Mouse (Mus musculus): ENCODE data around the gene Epm2a. TPM values are rescaled to one million over a fixed set of nuclear protein-coding genes. Genes with fewer than 3 reads are reported as not detected.
"Not testable (repeated sequence)": the region's sequence is repeated elsewhere in the genome, so short reads cannot be mapped to it uniquely, and the experiment has no call there.

Gene Epm2a
- polyA plus RNA-seq, 1 experiment from 2014 or later, result 1.1 TPM

- H3K4me3 ChIP-seq (replicated peaks), result no peak overlapping the region
- H3K36me3 ChIP-seq, result no peaks in the 10 kb centered on the region
- H3K9ac ChIP-seq, result no peak overlapping the region
- H3K4me2 ChIP-seq, result no peak overlapping the region
- WGBS, result 78% methylated on average over 18 of the region's 18 CpGs
- ATAC-seq (ENCODE audit: insufficient read depth, low FRiP score, low read depth), result no peak
- H3K9me3 ChIP-seq, result no peaks in the 10 kb centered on the region
- H3K27ac ChIP-seq, result no peak overlapping the region
- H3K27me3 ChIP-seq (replicated peaks), result no peaks in the 10 kb centered on the region
- H3K4me1 ChIP-seq, result no peaks in the 10 kb centered on the region
These were observed 1.6 kb downstream of the Epm2a start for GRCm38 (mm10) chr10:11344536-11345468.

DNA sequence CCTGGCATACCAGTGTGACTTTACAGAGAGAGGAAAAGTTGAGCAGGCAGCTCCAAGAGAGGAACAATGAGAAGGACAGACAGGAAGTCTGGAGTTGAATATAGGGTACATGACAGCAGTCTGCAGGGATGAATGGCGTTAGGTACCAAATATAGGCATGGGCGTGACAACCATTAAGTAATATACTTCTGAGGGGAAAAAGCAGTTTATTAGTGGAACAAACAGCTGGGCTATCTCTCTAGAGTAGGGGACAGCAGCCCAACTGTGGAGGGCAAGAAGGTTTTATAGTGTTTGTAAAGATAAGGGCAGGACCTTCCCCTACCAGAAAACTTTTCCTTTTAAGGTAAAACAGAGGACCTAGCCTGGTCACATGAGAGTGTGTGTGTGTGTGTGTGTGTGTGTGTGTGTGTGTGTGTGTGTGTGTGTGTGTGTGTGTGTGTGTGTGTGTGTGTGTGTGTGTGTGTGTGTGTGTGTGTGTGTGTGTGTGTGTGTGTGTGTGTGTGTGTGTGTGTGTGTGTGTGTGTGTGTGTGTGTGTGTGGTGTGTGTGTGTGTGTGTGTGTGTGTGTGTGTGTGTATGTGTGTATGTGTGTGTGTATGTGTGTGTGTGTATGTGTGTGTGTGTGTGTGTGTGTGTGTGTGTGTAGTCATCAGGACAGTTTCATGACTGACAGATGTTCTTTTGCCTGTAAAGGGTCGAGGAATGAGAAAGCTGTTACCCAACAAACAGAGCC lies 7.2 kb downstream of the Epm2a start:
- not testable (repeated sequence) for H3K36me3 ChIP-seq; H3K4me2 ChIP-seq; H3K4me3 ChIP-seq (replicated peaks); H3K27ac ChIP-seq; H3K9ac ChIP-seq; H3K27me3 ChIP-seq (replicated peaks); H3K4me1 ChIP-seq; H3K9me3 ChIP-seq; ATAC-seq (ENCODE audit: insufficient read depth, low FRiP score, low read depth)
- WGBS, result 58% methylated on average over 3 of the region's 3 CpGs

DNA sequence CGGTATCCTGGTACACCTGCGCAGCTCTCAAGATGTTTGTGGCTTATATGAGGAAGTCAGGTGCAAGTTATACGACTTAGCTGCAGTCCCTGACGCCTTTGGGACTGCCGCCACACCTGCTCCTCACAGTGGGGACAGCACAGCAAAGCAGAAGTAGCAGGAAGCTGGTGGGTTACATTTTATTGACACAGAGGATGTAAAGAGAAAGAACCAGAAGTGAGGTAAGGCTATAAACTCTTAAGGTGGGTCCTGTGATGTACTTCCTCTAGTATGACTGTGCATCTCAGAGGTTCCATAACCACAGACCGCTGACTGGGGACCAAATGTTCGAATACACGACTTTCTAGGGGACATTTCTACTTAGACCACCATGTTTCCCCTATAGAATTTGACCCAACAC lies 11.4 kb downstream of the Epm2a start:
- WGBS, result 85% methylated on average over 8 of the region's 8 CpGs
- Histone ChIP-seq H3K4me3 (replicated peaks) (no peak overlapping the region), H3K4me1 (no peaks in the 10 kb centered on the region), H3K4me2 (no peak overlapping the region), H3K9me3 (no peaks in the 10 kb centered on the region), H3K36me3 (no peaks in the 10 kb centered on the region), H3K9ac (no peak overlapping the region), H3K27ac (no peak overlapping the region), H3K27me3 (replicated peaks) (no peaks in the 10 kb centered on the region)
- no peak for ATAC-seq (ENCODE audit: insufficient read depth, low FRiP score, low read depth)

DNA sequence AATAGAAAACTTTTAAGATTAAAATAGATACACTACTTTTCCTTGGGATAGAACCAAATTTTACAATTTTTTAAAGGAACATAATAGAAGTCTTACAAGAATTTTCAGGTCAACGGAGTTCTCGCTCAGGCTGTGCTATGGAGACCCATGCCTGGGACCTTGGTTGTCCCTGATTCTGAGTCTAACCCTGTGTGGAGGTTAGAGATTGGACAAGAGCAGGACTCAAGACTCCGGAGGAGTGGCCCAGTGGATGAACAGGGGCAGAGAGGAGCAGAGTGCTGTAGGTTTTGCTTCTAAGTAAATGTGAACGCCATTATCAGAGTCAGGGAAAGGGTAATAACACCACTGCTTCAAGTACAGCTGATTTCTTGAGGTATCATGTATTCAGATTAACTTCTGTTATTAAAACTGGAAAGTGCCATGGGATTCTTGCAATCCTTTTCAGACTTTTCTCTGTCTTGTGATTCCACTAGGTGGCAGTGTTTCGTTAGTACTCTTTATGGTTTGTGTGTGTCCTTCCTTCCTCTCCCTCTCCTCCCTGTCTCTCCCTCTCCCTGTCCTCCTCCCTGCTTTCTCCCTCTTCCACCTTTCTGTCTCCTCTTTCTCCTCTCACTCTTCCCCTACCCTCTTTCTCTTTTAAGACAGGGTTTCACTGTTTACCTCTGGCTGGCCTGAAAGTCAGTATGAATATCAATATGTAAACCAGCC lies 18.9 kb downstream of the Epm2a start:
- no peaks in the 10 kb centered on the region for H3K4me1 ChIP-seq
- no peaks in the 10 kb centered on the region for H3K27me3 ChIP-seq (replicated peaks)
- no peaks in the 10 kb centered on the region for H3K9me3 ChIP-seq
- H3K4me3 ChIP-seq (replicated peaks), result no peak overlapping the region
- no peak overlapping the region for H3K4me2 ChIP-seq
- no peak for ATAC-seq (ENCODE audit: insufficient read depth, low FRiP score, low read depth)
- WGBS, result 64% methylated on average over 5 of the region's 5 CpGs
- H3K27ac ChIP-seq, result no peak overlapping the region
- H3K36me3 ChIP-seq, result no peaks in the 10 kb centered on the region
- H3K9ac ChIP-seq, result no peak overlapping the region

DNA sequence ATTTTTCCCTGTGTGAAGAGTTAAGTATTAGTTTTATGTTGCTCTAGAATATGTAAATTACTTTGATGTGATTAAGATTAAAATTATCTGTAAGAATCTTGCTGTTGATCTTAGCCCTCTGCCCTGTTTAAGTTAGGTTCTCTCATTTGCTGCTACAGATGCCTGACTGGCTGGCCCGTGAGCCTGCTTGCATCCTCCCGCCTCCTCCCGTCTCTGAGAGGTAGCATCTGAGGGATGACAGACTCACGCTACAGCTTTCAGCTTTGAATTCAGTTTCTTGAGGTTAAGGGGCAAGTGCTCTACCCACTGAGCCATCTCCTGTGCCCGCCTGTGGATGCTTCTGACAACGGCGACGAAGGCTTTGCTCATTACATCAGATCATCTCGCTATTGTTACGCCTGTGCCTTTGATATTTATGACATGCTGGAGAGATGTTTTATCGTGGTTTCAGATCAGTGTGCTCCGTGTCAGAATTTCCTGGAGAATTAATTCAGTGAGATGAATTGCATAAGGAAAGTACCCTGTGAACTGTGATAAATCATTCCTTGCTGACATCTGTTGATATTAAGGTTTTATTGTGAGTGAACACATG lies 19.8 kb downstream of the Epm2a start:
- Histone ChIP-seq H3K4me2 (no peak overlapping the region), H3K9ac (no peak overlapping the region), H3K27me3 (replicated peaks) (no peaks in the 10 kb centered on the region), H3K4me3 (replicated peaks) (no peak overlapping the region), H3K4me1 (no peaks in the 10 kb centered on the region), H3K9me3 (no peaks in the 10 kb centered on the region), H3K36me3 (no peaks in the 10 kb centered on the region), H3K27ac (no peak overlapping the region)
- WGBS, result 49% methylated on average over 12 of the region's 12 CpGs
- ATAC-seq (ENCODE audit: insufficient read depth, low FRiP score, low read depth), result no peak

DNA sequence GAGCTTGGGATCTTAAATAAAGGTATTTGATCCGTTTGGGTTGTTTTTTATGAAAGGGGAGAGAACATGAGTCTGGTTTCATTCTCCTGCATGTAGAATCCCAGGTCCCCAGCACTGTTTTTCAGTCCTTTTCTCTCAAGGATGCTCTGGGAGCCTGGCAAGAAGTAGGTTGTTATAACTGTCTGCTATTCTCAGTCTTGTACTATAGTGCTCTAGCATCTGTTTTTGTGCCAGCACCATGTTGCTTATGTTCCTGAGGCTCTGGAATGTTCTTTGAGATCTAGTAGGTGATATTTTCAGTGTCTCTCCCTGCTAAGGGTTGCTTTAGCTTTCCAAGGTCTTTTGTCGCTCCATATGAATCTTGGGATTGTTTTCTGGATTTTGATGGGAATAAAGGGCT lies 38.1 kb downstream of the Epm2a start:
- Histone ChIP-seq H3K9ac (no peak overlapping the region), H3K27ac (no peak overlapping the region), H3K9me3 (no peaks in the 10 kb centered on the region), H3K36me3 (no peaks in the 10 kb centered on the region), H3K4me2 (no peak overlapping the region), H3K4me3 (replicated peaks) (no peak overlapping the region), H3K4me1 (no peaks in the 10 kb centered on the region), H3K27me3 (replicated peaks) (no peaks in the 10 kb centered on the region)
- WGBS, result 76% methylated on average over 2 of the region's 2 CpGs
- no peak for ATAC-seq (ENCODE audit: insufficient read depth, low FRiP score, low read depth)

DNA sequence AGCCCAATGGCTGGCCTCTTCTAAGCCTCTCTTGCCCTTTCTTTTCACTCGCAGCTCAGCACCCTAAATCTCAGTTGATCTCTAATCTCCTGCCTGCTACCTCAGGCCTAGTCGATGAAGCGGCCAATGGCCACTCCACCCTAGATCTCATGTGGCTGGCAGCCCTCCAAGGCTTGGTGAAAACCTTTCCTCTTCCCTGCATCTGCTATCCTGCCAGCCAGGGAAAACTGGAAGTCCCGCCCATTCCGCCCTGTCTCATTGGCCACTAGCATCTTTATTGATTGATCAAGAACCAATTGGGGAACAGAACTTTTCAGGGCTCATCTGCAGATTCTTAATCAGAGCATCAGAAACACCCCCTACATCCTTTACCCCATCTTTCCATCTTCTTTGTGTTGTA lies 67.7 kb downstream of the Epm2a start:
- H3K4me3 ChIP-seq (replicated peaks), result no peak overlapping the region
- H3K4me2 ChIP-seq, result no peak overlapping the region
- no peaks in the 10 kb centered on the region for H3K36me3 ChIP-seq
- H3K9me3 ChIP-seq, result no peaks in the 10 kb centered on the region
- 84% methylated on average over 5 of the region's 5 CpGs for WGBS
- no peak for ATAC-seq (ENCODE audit: insufficient read depth, low FRiP score, low read depth)
- H3K27me3 ChIP-seq (replicated peaks), result no peaks in the 10 kb centered on the region
- H3K4me1 ChIP-seq, result no peaks in the 10 kb centered on the region
- no peak overlapping the region for H3K9ac ChIP-seq
- H3K27ac ChIP-seq, result no peak overlapping the region

DNA sequence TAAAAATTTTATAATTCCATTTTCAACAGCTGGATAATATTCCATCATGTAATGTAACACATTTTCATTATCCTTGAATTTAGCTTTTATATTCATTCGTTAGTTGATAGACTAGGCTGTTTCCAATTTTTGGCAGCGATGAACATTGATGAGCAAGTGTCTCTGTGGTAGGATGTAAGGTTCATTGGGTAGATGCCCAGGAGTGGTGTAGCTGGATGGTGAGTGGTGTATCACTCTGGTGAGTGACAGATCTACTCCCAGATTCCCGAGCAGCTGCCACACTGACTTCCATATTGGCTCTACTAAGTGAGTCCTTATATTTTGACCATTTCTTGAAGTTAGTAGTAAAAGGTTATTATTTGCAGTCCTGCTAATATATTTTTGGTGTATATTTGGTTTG lies 76.9 kb downstream of the Epm2a start:
- no peaks in the 10 kb centered on the region for H3K27me3 ChIP-seq (replicated peaks)
- ATAC-seq (ENCODE audit: insufficient read depth, low FRiP score, low read depth), result no peak
- no peak overlapping the region for H3K27ac ChIP-seq
- H3K36me3 ChIP-seq, result no peaks in the 10 kb centered on the region
- no peak overlapping the region for H3K4me3 ChIP-seq (replicated peaks)
- no peaks in the 10 kb centered on the region for H3K9me3 ChIP-seq
- H3K9ac ChIP-seq, result no peak overlapping the region
- no peak overlapping the region for H3K4me2 ChIP-seq
- no peaks in the 10 kb centered on the region for H3K4me1 ChIP-seq
- 90% methylated on average over 3 of the region's 3 CpGs for WGBS

- 87% methylated on average over 12 of the region's 12 CpGs for WGBS
- Histone ChIP-seq H3K36me3 (no peaks in the 10 kb centered on the region), H3K4me1 (no peaks in the 10 kb centered on the region), H3K4me3 (replicated peaks) (no peak overlapping the region), H3K9me3 (no peaks in the 10 kb centered on the region), H3K4me2 (no peak overlapping the region), H3K9ac (no peak overlapping the region), H3K27ac (no peak overlapping the region), H3K27me3 (replicated peaks) (no peaks in the 10 kb centered on the region)
- no peak for ATAC-seq (ENCODE audit: insufficient read depth, low FRiP score, low read depth)
These were observed 86.0 kb downstream of the Epm2a start for GRCm38 (mm10) chr10:11429059-11429812.

DNA sequence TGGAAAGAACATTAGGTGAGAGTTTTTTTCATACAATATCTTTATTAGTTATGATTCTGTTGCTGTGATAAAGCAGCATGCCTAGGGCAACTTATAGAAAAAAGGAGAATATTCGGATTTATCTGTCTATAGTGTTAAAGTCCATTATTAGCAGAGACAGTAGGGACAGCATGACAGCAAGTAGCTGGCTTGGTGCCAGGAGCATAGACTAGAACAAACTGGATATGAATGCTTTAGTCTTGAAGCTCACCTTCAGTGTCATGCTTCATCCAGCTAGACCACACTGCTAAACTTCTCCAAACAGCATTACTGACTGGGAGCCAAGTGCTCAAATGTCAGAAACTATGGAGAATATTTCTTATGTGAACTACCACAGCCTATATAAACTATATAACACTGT lies 93.8 kb downstream of the Epm2a start:
- Histone ChIP-seq H3K4me1 (no peaks in the 10 kb centered on the region), H3K9me3 (no peaks in the 10 kb centered on the region), H3K4me3 (replicated peaks) (no peak overlapping the region), H3K27ac (no peak overlapping the region), H3K27me3 (replicated peaks) (no peaks in the 10 kb centered on the region), H3K4me2 (no peak overlapping the region), H3K36me3 (no peaks in the 10 kb centered on the region), H3K9ac (no peak overlapping the region)
- WGBS, result 78% methylated on average over 1 of the region's 1 CpGs
- ATAC-seq (ENCODE audit: insufficient read depth, low FRiP score, low read depth), result no peak

GRCm38 (mm10) chr10:11438461-11438860 lies 95.3 kb downstream of the Epm2a start:
- H3K27ac ChIP-seq, result no peak overlapping the region
- WGBS, result 88% methylated on average over 10 of the region's 10 CpGs
- H3K27me3 ChIP-seq (replicated peaks), result no peaks in the 10 kb centered on the region
- no peak for ATAC-seq (ENCODE audit: insufficient read depth, low FRiP score, low read depth)
- H3K4me2 ChIP-seq, result no peak overlapping the region
- no peaks in the 10 kb centered on the region for H3K4me1 ChIP-seq
- no peaks in the 10 kb centered on the region for H3K36me3 ChIP-seq
- no peak overlapping the region for H3K4me3 ChIP-seq (replicated peaks)
- no peak overlapping the region for H3K9ac ChIP-seq
- no peaks in the 10 kb centered on the region for H3K9me3 ChIP-seq

All from stomach, embryonic 15.5 days (tissue).